Mouse (Mus musculus): Measurements from ENCODE around the gene Gna15.

The Gna15 gene

DNA sequence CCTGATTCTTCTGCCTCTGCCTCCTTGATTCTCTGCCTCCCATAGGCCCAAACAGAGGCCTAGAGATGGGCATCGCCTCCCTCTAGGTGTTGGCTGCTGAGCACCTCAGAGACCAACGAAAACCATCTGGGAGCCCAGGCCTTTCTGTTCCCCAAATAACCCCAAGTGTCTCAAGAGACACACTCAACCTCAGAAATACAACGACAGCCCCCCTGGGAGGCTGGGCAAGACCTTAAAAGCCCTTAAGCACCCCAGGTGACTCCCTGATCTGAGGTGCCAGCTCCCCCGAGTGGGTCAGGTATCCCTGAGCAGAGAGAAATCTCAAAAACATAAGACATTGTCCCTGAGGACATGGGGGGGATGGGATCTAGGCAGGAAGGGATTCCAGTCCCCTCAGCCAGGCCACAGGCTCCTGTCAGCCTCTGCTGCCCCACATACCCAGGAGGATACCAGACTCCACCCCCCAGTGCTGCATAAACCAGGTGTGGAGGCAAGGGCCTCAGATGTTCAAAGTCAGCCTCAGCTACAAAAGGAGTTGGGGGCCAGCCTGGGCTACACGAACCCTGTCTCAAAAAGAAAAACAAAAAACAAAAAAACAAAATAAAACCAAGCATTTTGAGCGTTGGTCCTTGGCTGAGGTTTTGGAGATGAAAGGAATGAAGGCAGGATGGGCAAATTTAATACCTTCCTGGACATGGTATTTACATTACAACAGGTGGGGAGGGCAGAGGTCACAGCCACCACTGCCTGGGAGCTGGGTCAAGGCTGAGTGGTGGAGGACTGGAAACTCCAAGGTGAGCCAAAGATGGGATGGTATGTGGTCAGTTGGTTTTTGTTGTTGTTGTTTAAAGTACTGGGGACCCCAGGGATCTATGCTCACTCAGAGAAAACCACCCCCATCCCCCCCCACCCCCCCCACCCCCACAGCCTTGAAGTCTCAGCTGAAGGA lies 30.1 kb upstream of the Gna15 start:
- no peak for DNase-seq

DNA sequence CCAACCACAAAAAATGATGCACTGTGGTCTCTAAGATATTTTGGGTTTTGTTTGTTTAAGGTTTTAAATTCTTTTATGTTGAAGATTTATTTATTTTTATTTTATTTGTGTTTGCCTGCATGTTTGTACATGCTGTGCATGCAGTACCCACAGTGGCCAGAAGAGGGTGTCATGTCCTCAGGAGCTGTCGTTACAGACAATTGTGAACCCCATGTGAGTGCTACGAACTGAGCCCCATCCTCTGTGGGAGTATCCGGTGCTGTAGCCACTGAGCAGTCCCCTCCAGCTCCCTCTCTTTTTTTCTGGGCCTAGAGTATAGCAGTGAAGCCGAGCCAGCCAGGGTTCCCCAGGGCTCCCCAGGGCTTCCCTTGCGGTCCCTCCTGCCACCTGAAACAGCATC lies 29.2 kb upstream of the Gna15 start:
- no peak for DNase-seq

DNA sequence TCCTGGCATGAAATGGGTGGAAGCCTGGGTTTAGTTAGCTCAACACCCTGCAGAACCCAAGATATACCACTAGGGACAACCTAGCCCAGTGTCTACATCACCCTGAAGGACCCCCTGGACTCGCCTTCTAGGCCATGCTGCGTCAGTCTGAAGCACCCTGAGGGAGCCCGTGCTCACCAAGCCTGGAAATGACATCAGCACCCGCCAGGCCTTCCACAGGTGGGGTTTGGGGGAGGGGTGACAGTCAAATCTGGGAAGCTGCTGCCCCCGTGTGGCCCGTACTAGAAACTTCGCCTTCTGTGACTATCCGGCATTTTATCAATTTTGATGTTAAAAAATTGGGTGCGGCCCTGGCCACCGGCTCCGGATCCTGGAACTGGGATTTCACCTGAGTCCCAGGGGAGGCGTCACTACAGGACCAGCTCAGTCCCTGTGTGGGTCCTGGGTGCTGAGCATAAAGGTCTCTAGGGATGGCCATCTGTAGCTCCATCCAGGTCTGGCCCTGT lies 27.6 kb upstream of the Gna15 start:
- peak; percentile 87 for DNase-seq

DNA sequence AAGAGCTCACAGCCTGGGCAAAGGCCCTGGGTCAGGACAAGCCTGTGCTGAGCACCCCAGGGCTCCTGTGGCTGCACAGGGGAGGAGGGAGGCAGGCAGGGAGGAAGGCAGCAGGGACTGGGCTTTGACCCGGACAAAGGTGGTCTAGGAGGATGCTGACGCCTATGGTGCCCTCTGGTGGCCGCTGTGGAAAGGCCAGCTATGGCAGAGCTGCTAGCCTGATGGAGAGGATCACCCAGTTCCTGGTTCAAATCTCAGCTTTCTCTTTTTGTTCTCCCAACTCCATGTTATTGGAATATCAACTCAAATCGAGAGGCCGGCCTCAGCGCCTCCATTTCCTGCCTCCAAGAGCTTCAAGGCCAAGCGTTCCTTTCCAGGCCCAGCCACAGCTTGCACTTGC lies 26.2 kb upstream of the Gna15 start:
- peak; percentile 69 for DNase-seq

DNA sequence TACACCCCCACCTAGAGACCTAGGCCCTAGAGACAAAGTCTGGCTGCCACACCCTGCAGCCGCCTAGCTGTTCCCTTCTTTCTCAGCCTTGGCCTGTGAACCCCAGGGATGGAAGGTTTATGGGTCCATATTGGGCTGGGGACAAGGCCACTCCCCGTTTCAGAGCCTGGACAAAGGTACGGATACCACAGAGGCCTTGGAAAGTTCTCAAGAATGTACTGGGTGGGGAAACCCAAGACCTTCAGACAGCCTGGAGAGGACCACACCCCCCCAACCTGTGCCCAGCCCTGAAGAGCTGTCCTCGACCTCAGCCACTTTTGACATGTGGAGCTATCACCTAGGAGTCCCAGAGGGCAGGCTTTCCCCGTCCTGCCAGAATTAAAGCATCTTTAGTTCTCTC lies 24.9 kb upstream of the Gna15 start:
- no peak for DNase-seq

DNA sequence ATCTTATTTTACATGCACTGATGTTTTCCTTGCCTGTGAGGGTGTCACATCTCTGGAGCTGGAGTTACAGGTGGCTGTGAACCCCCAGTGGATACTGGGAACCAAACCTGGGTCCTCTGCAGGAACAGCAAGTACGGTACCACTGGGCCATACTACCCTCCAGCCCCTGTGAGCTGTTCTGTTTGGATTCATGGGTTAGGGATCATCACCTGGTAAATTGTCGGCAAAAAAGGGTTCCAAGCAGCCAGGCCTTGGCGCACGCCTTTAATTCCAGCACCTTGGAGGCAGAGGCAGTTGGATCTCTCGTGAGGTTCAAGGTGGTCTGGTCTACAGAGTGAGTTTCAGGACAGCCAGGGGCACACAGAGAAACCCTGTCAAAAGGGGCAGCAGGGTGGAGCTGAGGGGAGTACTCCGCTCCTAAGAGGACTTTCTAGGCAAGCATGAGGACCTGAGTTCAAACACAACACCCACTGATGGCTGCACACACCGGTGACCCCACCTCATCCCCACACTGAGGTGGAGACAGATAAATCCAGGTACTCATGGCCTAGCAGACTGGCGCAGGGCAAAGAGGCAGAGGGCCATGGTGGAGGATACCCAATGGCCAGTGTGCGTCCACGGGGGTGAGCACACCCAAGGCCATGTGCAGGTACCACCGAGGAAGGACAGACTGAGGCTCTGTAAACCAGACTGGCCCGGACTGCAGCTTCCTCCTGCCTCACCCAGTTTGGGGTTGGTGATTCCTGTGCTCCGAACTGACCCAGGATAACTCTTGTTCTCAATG lies 23.0 kb upstream of the Gna15 start:
- no peak for DNase-seq

DNA sequence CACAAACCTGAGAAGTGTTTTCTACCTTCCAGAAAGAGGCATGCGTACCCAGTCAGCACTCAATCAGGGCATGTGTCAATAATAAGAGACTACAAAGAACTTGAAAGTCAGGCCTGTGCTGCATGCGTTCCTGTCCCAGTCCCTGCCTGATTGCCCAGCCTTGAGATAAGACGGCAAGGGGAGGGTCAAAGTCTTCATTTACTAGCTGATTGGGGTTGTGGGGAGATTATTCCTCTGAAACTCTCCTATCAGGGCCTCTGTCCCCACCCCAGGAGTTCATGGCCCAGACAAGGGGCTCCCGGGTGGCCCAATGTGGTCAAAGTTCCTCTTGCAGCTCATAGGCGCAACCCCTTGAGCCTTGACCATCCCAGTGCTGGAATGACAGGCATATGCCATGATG lies 22.3 kb upstream of the Gna15 start:
- no peak for DNase-seq

DNA sequence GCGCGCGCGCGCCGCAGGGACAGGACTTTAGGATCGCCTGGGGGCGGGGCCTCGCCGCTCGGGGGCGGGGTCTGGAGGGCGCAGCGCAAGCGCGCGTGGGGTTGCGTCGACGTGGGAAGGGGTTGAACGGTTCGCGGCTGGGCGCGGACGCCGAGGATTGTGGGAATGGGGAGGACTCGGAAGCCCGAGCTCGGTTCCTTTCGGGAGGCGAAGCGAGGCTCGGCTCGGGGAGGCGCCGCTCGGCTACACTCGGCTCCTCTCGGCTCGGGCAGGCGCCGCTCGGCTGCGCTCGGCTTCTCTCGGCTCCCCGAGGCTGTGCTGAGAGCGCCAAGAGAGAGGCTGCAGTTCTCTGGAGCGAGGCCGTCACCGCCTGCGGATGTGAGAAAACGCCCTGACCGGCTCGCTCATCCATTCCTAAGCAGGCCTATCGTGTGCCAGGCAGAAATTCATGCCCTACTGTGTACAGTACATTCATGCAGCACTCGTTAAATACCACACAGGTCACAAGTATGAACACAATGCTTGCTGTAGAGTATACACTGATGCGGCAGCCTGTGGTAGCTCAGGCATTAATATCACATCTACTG lies 21.2 kb upstream of the Gna15 start, which contains the start of gene Gna11:
Gene Gna11, minus strand, starts transcription at position 30 of the 587 bp plus-strand sequence.
- peak; percentile 100 for DNase-seq

DNA sequence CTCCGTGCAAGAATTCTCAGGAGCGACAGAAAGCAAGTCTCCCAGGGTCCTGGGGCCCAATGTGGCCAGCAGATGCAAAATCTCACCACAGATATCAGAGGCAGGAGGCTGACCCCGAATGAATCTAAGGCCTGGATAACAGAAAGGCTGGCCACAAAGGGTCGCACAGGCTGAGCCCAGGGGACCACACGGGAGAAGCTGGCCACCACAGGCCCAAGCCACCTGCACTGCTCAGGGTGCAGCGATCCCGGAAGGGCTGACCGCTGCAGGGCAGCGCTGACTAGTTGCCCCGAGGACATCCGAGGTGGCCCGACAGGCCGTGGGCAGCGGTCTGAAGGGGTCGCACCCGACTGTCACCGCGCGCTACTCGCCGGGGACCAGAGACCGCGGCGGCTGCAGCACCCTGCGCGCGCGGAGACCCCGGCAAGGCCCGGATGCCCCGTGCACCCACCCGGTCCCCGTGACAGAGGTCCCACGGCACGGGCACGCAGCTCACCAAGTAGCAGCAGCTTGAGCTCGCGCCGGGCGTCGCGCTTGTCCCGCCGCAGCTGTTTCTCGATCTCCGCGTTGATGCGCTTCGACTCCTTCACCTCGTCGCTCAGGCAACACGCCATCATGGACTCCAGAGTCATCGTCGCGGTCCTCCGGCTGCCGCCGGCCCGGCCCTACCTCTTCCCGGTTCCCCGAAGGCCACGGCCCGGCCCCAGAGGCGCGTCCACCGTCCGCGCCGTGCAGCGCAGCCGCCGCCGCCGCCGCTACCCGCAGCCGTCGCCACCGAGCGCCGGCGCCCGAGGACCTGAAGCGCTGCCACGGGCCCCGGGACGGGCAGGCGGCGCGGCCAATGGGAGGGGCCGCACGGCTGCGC lies 20.5 kb upstream of the Gna15 start:
- DNase-seq = peak; percentile 31

DNA sequence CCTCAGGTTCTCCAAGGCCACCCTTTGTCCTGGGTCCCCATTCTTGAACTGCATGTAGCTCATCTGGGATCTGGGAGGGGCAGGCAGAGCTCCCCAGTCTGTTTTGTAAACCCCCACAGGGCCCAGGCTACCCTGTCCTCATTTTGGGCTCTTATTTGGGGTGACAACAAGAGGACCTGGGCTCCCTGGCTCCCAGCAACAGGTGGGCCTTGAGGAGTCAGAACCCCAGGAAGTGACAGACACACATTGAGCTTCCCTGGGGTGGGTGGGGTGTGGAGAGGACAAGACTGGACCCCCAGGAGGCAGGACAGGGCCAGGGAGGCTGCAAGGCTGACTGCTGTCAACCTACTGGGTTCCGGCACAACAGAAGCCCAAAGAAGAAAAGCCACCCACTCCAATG lies 19.6 kb upstream of the Gna15 start:
- DNase-seq = no peak

DNA sequence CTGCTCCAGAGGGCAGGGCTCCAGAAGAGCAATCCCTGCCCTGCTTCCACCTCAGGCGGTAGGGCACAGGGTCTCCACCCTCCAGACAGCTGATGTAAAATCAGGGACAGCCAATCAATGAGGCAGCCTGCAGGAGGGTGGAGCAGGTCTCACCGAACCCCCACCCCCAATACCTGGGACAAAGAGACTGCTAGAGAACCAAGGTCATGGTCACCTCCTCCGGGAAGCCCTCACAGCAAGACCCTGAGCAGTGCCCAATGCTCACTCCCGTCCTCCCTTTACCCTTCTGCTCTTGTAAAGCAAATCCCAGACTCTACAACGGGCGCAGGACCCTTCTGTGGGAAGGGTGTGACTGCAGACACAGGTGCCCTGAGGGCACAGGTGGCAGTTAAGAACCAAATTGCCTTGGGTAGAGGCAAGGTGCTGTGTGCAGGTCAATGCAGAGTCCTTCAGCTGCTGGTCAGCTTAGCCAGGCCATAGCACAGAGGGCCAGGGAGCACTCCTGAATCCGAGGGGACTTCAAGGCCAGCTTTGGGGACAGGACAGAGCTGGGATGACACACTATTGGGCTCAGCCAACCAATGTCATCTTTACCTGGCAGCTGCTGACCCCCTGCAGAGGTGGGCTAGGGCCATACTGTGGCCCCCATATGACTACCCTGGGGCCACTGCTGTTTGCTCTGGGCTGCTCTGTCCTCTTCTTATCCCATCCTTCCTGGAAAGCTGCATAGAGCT lies 18.9 kb upstream of the Gna15 start:
- DNase-seq = no peak

DNA sequence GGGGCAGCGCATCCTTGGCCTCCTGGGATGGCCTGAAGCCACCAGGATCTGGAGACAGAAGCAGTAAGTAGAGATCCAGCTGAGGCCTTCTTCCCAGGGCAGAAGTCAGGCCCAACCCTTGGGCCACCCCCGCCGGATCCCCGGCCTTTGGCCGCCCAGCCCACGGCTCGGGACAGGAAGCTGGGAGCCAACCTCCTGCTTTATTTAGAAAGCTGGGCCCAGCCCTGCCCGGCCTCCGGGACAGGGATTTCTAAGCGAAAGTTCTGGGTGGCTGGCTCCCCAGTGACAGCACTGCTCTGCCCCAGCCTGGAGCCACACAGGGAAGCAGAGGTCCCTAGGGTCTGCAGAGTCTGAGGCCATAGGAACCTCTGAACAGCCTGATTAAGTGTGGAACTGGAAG lies 17.8 kb upstream of the Gna15 start:
- peak; percentile 72 for DNase-seq

DNA sequence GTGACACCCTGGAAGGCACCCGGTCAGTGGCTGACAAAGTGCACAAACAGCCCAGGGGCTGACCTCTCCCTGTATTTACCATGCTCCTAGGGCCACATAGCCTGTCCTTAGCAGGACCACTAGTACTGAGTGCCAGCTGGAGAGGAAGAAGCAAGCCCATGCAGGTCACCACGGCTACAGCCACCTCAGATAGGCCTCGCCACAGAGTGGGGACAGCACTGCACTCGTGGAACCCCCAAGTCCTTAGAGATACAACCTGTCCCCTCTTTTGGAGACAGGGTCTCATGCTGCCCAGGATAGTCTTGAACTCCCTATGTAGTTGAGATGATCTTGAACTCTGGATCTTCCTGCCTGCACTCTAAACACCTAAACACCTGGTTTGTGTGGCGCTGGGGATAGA lies 17.3 kb upstream of the Gna15 start:
- no peak for DNase-seq

DNA sequence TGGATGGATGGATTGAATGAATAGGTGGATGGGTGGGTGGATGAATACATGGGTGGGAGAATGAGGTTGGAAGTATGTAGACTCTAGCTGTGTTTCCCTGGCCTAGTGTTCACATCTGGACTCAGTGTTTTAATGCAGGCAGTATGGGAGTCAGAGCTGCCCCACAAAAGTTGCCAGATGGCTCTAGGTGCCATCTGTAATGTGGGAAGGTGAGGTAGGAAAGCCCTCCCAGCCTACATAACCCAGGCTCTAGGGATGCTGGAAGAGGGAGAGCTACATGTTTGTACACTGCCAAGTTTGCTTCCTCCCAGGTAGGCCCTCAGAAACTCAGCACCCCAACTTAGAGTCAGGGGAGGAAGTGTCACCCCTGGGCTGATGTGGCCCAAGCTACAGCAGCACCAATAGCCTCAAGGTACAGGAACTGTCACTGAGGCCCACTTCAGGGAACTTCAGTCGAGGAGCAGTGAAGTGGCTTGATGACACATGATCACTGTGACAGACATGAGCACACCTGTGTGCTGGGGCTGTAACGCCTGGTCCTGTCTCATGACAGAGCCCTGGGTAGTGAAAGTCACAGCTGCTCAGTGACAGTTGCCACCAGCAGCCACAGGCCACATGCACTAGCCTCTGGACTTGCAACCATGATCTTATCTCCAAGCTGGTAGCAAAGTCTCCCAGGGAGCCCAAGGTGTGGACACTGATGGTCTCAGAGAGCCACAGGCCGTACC lies 14.5 kb upstream of the Gna15 start:
- DNase-seq = no peak

DNA sequence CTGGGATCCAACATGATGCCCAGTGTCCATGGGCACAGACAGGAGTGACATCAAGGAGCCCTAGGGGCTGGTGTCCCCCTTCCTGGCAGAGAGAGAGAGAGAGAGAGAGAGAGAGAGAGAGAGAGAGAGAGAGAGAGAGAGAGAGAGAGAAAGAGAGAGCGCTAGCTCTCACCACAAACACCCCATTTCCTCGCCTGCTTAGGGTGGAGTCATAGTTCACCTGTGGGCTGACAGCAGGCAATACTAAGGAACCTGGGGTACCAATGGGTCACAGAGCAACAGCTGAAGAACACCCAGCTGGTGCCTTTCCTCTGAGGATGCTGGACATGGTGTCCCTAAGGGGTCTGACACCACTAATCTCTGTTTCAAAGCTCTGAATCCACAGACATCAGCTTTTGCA lies 13.4 kb upstream of the Gna15 start:
- DNase-seq = no peak

DNA sequence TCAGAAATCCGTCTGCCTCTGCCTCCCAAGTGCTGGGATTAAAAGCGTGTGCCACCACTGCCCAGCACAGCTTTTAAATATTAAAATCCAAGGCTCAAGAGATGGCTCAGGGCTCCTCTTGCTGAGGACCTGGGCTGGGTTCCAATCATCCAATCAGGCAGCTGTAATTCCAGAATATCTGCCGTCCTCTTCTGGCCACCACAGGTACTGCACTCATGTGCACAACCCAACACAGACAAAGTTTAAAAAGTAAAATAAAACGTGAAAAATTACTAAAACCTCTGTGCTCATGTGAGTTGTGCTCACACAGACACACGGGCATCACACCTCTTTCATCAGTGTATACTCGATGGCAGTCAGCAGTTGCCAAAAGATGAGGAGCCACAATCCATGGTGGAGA lies 12.7 kb upstream of the Gna15 start:
- no peak for DNase-seq

DNA sequence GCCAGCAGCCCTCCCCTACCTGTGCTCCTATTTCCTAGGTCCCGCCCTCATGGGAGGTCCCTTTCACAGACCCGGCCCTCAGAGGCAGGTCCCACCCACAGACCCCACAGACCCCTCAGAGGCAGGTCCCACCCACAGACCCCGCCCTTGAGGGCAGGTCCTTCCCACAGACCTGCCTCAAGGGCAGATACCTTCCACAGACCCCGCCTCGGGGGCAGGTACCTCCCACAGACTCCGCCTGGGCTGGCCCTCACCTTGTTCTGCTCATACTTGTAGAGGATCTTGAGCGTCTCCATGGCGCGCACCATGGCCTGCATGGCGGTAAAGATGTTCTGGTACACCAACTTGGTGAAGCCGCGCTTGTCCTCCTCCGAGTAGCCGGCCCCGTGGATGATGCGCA lies 10.8 kb upstream of the Gna15 start:
- no peak for DNase-seq

DNA sequence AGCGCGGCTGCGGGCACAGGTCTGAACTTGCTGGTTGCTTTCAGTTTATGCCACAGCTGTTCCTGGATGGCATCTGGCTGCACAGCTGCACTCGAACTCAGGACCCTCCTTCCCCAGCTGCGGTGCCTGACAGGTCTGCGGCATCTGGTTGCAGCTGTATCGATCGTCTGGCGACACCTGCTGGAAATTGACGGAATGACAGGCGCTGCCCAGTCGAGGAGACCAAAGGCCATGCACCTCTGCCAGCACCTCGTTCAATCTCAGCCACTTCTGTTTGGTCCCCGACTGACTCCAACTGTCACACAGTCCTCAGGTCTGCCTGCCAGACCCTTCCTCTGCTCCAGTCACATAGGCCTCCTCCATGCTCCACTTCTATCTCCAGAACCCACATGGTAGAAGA lies 2.8 kb upstream of the Gna15 start:
- peak; percentile 90 for DNase-seq

DNA sequence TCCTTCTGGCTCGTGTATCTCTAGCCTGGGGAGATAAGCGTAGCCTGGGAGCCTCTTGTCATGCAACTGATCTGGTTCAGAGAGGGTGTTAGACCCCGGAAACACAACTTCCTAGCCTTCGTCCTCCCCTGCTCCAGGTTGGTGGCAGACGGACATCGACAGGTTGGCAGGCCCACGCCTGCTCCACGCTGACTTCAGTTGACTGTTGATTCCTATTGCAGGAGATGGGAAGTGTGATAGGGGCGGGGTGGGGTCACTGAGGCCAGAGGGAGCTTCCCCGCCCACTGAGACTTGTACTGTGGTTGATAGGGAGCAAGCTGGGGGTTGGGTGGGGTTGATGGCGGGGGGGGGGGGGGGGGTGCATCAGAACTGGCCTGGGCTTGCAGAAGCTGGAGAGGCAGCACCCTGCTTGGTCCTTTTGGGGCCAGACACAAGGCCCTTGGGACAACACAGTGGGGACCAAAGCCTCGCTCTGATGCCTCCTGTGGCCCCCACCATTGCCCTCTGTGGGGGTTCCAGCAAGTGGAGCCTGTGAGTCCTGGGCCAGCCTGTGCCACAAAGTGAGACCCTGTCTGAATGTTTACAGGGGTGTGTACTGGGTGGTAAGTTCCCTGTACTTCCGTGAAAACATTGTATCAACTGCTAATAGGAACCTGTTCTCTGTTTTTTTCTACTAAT lies 1.1 kb upstream of the Gna15 start:
- no peak for DNase-seq

DNA sequence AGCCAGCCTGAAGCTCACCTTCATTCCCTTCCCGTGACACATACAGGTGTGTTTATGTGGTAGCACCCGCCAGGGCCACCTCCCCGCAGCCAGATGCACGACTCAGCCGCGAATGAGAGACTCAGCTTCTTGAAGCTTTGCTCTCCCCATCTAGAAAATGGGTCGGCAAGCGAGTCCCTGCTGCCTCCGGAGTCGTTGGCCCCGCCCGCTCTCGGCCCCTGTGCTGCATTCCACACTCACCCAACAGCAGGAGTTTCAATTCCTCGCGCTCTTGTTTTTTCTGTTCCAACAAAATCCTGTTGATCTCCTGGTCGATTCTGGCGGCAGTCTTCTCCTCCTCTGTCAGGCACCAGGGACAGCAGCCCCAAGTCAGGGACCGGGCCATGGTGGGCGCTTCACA lies 455 bp downstream of the Gna15 start:
- DNase-seq = no peak

All from kidney, adult 18-20 months (tissue).